Mouse (Mus musculus) c-Kit-negative CD71-positive TER-119-positive erythroid progenitor cells, embryonic 14.5 days (primary cell): Measurements from ENCODE around the gene Elf2.

Experiments used
- DNase-seq: peaks from one replicate; pipeline ENCODE4 v3.0.0-alpha.2; 2013; ENCODE audit warnings: low read depth, low spot score

Gene Elf2

GRCm38 (mm10) chr3:51340552-51341267, at the start of gene Elf2:
Gene Elf2 (minus strand): TSS chr3:51340663.
- DNase-seq: peak; percentile 86

GRCm38 (mm10) chr3:51388904-51389303, 48.4 kb upstream of the Elf2 start:
- no peak for DNase-seq

GRCm38 (mm10) chr3:51387868-51388381, 47.5 kb upstream of the Elf2 start:
- DNase-seq: no peak

- no peak for DNase-seq
Measured at GRCm38 (mm10) chr3:51387134-51387451, 46.6 kb upstream of the Elf2 start.

- DNase-seq: no peak
Measured at GRCm38 (mm10) chr3:51386441-51387133, 46.1 kb upstream of the Elf2 start.

- no peak for DNase-seq
Measured at GRCm38 (mm10) chr3:51383409-51383808, 42.9 kb upstream of the Elf2 start.

- no peak for DNase-seq
Measured at GRCm38 (mm10) chr3:51380660-51381014, 40.2 kb upstream of the Elf2 start.

GRCm38 (mm10) chr3:51379786-51380659, 39.6 kb upstream of the Elf2 start:
- no peak for DNase-seq

GRCm38 (mm10) chr3:51378665-51378946, 38.1 kb upstream of the Elf2 start:
- DNase-seq: no peak

GRCm38 (mm10) chr3:51377878-51378664, 37.6 kb upstream of the Elf2 start:
- no peak for DNase-seq

GRCm38 (mm10) chr3:51375307-51376265, 35.1 kb upstream of the Elf2 start:
- peak; percentile 63 for DNase-seq

GRCm38 (mm10) chr3:51373544-51373943, 33.1 kb upstream of the Elf2 start:
- DNase-seq: no peak

- DNase-seq: no peak
Measured at GRCm38 (mm10) chr3:51372883-51373282, 32.4 kb upstream of the Elf2 start.

- DNase-seq: no peak
Measured at GRCm38 (mm10) chr3:51371826-51372225, 31.4 kb upstream of the Elf2 start.

- DNase-seq: no peak
Measured at GRCm38 (mm10) chr3:51368011-51368410, 27.5 kb upstream of the Elf2 start.

GRCm38 (mm10) chr3:51366926-51367325, 26.5 kb upstream of the Elf2 start:
- DNase-seq: no peak

GRCm38 (mm10) chr3:51365517-51365882, 25.0 kb upstream of the Elf2 start:
- no peak for DNase-seq

- peak; percentile 74 for DNase-seq
Measured at GRCm38 (mm10) chr3:51364703-51365516, 24.4 kb upstream of the Elf2 start.

- no peak for DNase-seq
Measured at GRCm38 (mm10) chr3:51361066-51361465, 20.6 kb upstream of the Elf2 start.
